Mouse (Mus musculus): Measurements from ENCODE around the gene Xkr8. TPM values are rescaled to one million over a fixed set of nuclear protein-coding genes. Genes with fewer than 3 reads are reported as not detected.
A peak's percentile ranks its signal among the peaks of the same experiment; 100 is the strongest.

Gene Xkr8
- polyA plus RNA-seq, 1 experiment from 2014 or later, result 4.9 TPM

DNA sequence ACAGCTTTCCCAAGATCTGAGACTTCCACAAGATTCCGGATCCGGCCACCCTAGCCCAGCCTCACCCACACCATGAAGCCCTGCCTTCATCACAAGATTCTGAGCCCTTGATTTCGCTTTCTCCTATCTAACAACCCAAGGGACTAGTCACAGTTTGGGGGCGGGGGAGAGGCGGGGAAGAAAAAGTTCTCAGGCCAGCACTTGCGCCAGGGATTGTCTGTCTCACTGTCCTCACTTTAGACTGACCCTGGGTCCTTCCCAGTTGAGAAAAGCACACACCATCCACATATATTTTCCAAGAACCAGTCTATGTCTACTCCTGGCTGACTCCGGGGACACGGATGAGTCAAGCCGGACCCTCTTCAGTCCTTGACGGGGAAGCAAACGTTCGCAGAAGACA is 730 bp downstream of the Xkr8 start:
- WGBS, result 49% methylated on average over 12 of the region's 12 CpGs
- Histone ChIP-seq H3K36me3 (peaks cover 16% of the 10 kb centered on the region), H3K27ac (peak overlapping the region; percentile 73; the same call in 1 of the 2 replicates), H3K4me1 (replicated peaks) (peaks cover 24% of the 10 kb centered on the region), H3K27me3 (ENCODE audit: insufficient read depth, poor library complexity, severe bottlenecking) (no peaks in the 10 kb centered on the region), H3K4me3 (peak overlapping the region; percentile 65), H3K9me3 (no peaks in the 10 kb centered on the region)
- no peak for DNase-seq (ENCODE audit: low spot score)

- no peaks in the 10 kb centered on the region for H3K9me3 ChIP-seq
- DNase-seq (ENCODE audit: low spot score), result no peak
- no peak overlapping the region for H3K27ac ChIP-seq
- no peaks in the 10 kb centered on the region for H3K27me3 ChIP-seq (ENCODE audit: insufficient read depth, poor library complexity, severe bottlenecking)
- H3K4me1 ChIP-seq (replicated peaks), result peaks cover 21% of the 10 kb centered on the region
- no peak overlapping the region for H3K4me3 ChIP-seq
- WGBS, result 89% methylated on average over 8 of the region's 8 CpGs
- peaks cover 49% of the 10 kb centered on the region for H3K36me3 ChIP-seq
These were observed 4.1 kb downstream of the Xkr8 start for GRCm38 (mm10) chr4:132728233-132728632.

- no peak overlapping the region for H3K4me3 ChIP-seq
- no peak overlapping the region for H3K27ac ChIP-seq
- H3K27me3 ChIP-seq (ENCODE audit: insufficient read depth, poor library complexity, severe bottlenecking), result no peaks in the 10 kb centered on the region
- H3K4me1 ChIP-seq (replicated peaks), result no peaks in the 10 kb centered on the region
- no peaks in the 10 kb centered on the region for H3K9me3 ChIP-seq
- peaks cover 81% of the 10 kb centered on the region for H3K36me3 ChIP-seq
- WGBS, result 93% methylated on average over 1 of the region's 1 CpGs
- no peak for DNase-seq (ENCODE audit: low spot score)
These were observed 14.1 kb downstream of the Xkr8 start for GRCm38 (mm10) chr4:132718251-132718650.

DNA sequence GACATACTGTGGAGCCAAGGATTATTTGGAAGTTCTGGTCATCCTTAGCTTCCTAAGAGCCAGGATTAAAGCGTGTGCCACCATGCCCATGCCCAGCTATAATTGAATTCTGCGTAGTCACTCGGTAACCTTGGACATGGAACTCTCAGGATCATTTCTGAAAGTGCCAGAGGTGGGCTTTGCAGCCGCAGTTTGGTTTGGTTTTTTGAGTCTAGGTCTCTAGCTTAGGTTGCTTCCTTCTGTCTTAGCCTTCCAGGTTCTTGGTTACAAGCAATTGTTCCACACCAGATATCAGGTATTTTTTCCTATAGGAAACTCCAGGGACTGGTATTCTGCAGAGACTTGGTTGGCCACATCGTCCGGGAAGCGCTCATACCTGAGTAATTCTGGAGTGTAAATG is 19.2 kb downstream of the Xkr8 start:
- Histone ChIP-seq H3K4me3 (no peak overlapping the region), H3K4me1 (replicated peaks) (no peaks in the 10 kb centered on the region), H3K9me3 (no peaks in the 10 kb centered on the region), H3K27me3 (ENCODE audit: insufficient read depth, poor library complexity, severe bottlenecking) (no peaks in the 10 kb centered on the region), H3K36me3 (peaks cover 82% of the 10 kb centered on the region), H3K27ac (no peak overlapping the region)
- WGBS, result 96% methylated on average over 7 of the region's 7 CpGs
- DNase-seq (ENCODE audit: low spot score), result no peak

GRCm38 (mm10) chr4:132706885-132707284 is 25.5 kb downstream of the Xkr8 start:
- Histone ChIP-seq H3K4me1 (replicated peaks) (no peaks in the 10 kb centered on the region), H3K27ac (no peak overlapping the region), H3K9me3 (no peaks in the 10 kb centered on the region), H3K4me3 (no peak overlapping the region), H3K36me3 (peaks cover 98% of the 10 kb centered on the region), H3K27me3 (ENCODE audit: insufficient read depth, poor library complexity, severe bottlenecking) (no peaks in the 10 kb centered on the region)
- no peak for DNase-seq (ENCODE audit: low spot score)
- 96% methylated on average over 8 of the region's 8 CpGs for WGBS

DNA sequence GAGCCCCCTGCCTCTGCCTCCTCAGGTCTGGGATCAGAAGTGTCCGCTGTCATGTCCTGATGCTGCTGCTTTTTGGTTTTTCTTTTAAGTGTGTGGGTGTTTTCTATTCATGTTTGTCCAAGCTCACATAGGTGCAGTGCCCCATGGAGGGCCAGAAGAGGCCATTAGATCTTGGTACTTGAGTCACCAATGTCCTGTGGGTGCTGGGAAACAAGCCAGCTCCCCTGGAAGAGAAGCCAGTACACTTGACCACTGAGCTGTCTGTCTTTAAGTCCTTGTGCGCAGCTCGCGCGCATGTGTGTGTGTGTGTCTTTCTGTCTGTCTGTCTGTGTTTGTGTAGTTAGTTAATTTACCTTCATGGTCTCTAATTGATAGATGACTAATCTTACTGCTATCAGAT is 30.3 kb downstream of the Xkr8 start:
- H3K4me1 ChIP-seq (replicated peaks), result no peaks in the 10 kb centered on the region
- H3K27me3 ChIP-seq (ENCODE audit: insufficient read depth, poor library complexity, severe bottlenecking), result no peaks in the 10 kb centered on the region
- H3K36me3 ChIP-seq, result peaks cover 99% of the 10 kb centered on the region
- no peak for DNase-seq (ENCODE audit: low spot score)
- no peak overlapping the region for H3K4me3 ChIP-seq
- no peaks in the 10 kb centered on the region for H3K9me3 ChIP-seq
- no peak overlapping the region for H3K27ac ChIP-seq
- WGBS, result 98% methylated on average over 5 of the region's 5 CpGs

- Histone ChIP-seq H3K4me3 (no peak overlapping the region), H3K27me3 (ENCODE audit: insufficient read depth, poor library complexity, severe bottlenecking) (no peaks in the 10 kb centered on the region), H3K4me1 (replicated peaks) (no peaks in the 10 kb centered on the region), H3K9me3 (no peaks in the 10 kb centered on the region), H3K27ac (no peak overlapping the region), H3K36me3 (peaks cover 82% of the 10 kb centered on the region)
- no peak for DNase-seq (ENCODE audit: low spot score)
- WGBS, result 86% methylated on average over 3 of the region's 3 CpGs
These were observed 39.0 kb downstream of the Xkr8 start for GRCm38 (mm10) chr4:132693366-132693765.

DNA sequence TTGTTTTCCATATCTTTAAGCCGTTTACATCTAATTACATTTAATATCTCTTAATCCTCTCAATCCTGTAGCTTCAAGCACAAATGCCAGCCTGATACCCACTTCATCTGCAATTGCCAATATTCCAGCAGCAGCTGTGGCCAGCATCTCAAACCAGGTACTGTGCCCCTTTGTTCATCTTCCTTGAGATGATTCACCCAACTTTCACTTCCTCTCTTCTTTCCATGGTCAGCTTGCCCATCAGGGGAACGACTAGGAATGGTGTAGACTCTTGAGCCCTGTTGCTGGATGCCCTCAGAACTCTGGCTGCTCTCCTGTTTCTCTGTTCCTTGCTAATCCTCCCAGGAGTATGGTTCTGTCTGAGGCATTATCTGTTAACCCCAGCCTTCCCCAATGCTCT is 42.7 kb downstream of the Xkr8 start:
- WGBS, result 94% methylated on average over 2 of the region's 2 CpGs
- no peak for DNase-seq (ENCODE audit: low spot score)
- peaks cover 73% of the 10 kb centered on the region for H3K36me3 ChIP-seq
- H3K27me3 ChIP-seq (ENCODE audit: insufficient read depth, poor library complexity, severe bottlenecking), result no peaks in the 10 kb centered on the region
- no peaks in the 10 kb centered on the region for H3K4me1 ChIP-seq (replicated peaks)
- H3K27ac ChIP-seq, result no peak overlapping the region
- H3K4me3 ChIP-seq, result no peak overlapping the region
- no peaks in the 10 kb centered on the region for H3K9me3 ChIP-seq

- WGBS, result 89% methylated on average over 7 of the region's 7 CpGs
These were observed 55.4 kb downstream of the Xkr8 start for GRCm38 (mm10) chr4:132676771-132677539.

More at GRCm38 (mm10) chr4:132676771-132677539, 55.4 kb downstream of the Xkr8 start:
- DNase-seq (ENCODE audit: low spot score), result no peak
- Histone ChIP-seq H3K36me3 (peaks cover 91% of the 10 kb centered on the region), H3K27me3 (ENCODE audit: insufficient read depth, poor library complexity, severe bottlenecking) (no peaks in the 10 kb centered on the region), H3K4me1 (replicated peaks) (no peaks in the 10 kb centered on the region), H3K27ac (no peak overlapping the region), H3K4me3 (no peak overlapping the region), H3K9me3 (no peaks in the 10 kb centered on the region)

Other genes starting within 250 kb of the Xkr8 start
- gene Sesn2, start 222.0 kb downstream of the Xkr8 start, polyA plus RNA-seq (2016; fragmentation: Nextera tagmentation; extraction: Ambion mirVana), result 12.9 and 13.0 TPM in 2 replicates
- 1,033 and 1,169 TPM in 2 replicates for gene Atpif1, start 198.9 kb downstream of the Xkr8 start, polyA plus RNA-seq (2016; fragmentation: Nextera tagmentation; extraction: Ambion mirVana)
- 202 and 214 TPM in 2 replicates for gene Dnajc8, start 197.0 kb downstream of the Xkr8 start, polyA plus RNA-seq (2016; fragmentation: Nextera tagmentation; extraction: Ambion mirVana)
- 0.42 and 0.81 TPM in 2 replicates for gene Ptafr, start 168.5 kb downstream of the Xkr8 start, polyA plus RNA-seq (2016; fragmentation: Nextera tagmentation; extraction: Ambion mirVana)
- gene Eya3, start 93.6 kb downstream of the Xkr8 start, polyA plus RNA-seq (2016; fragmentation: Nextera tagmentation; extraction: Ambion mirVana), result 24.2 and 33.0 TPM in 2 replicates
- gene Smpdl3b, start 24.7 kb upstream of the Xkr8 start, polyA plus RNA-seq (2016; fragmentation: Nextera tagmentation; extraction: Ambion mirVana), result 1.9 and 3.0 TPM in 2 replicates
- gene Rpa2, start 35.8 kb upstream of the Xkr8 start, polyA plus RNA-seq (2016; fragmentation: Nextera tagmentation; extraction: Ambion mirVana), result 147 and 177 TPM in 2 replicates
- 1.00 and 1.2 TPM in 2 replicates for gene Themis2, start 63.8 kb upstream of the Xkr8 start, polyA plus RNA-seq (2016; fragmentation: Nextera tagmentation; extraction: Ambion mirVana)
- 81.4 and 84.3 TPM in 2 replicates for gene Ppp1r8, start 110.6 kb upstream of the Xkr8 start, polyA plus RNA-seq (2016; fragmentation: Nextera tagmentation; extraction: Ambion mirVana)
- 64.4 and 74.5 TPM in 2 replicates for gene Stx12, start 152.0 kb upstream of the Xkr8 start, polyA plus RNA-seq (2016; fragmentation: Nextera tagmentation; extraction: Ambion mirVana)
- gene Fam76a, start 190.0 kb upstream of the Xkr8 start, polyA plus RNA-seq (2016; fragmentation: Nextera tagmentation; extraction: Ambion mirVana), result 32.9 and 33.2 TPM in 2 replicates
- gene Fgr, start 241.5 kb upstream of the Xkr8 start, polyA plus RNA-seq (2016; fragmentation: Nextera tagmentation; extraction: Ambion mirVana), result 0.14 TPM in 1 of 2 replicates, not detected in the other

Measured in hindbrain, embryonic 10.5 days (tissue).